Mouse (Mus musculus): Measurements from ENCODE around the gene Incenp.

Incenp gene

GRCm38 (mm10) chr19:9899072-9899779 lies at the start of gene Incenp:
Incenp (minus strand) TSS chr19:9899551.
- ChIA-PET CTCF (interaction anchor here in 1 of 4 experiments (0.8 to 2.5 kb wide), 4 partner anchors 12 to 323 kb away, joined by 3 to 7 read pairs (median 4); no protein-coding TSS in a partner anchor), POLR2A (interaction anchor here (0.6 to 16.4 kb wide), 41 partner anchors 10 to 1021 kb away, joined by 3 to 149 read pairs (median 4); partner anchors contain the start of genes 1810009A15Rik (in 1 of the 4), Fads1 (in 1 of the 4), Fth1 (in 1 of the 4) and Gm49416 (in 1 of the 4))

- ChIA-PET CTCF (no interaction called here), POLR2A (interaction anchor here in 2 of 4 experiments (1.1 to 1.3 kb wide), 2 partner anchors 35 kb away, joined by 3 to 4 read pairs; no protein-coding TSS in a partner anchor)
These were observed 47.6 kb upstream of the Incenp start for GRCm38 (mm10) chr19:9946986-9947385.

- ChIA-PET POLR2A (interaction anchor here in 3 of 4 experiments (0.5 to 1.6 kb wide), 6 partner anchors 8 to 1218 kb away, joined by 3 to 7 read pairs (median 4); no protein-coding TSS in a partner anchor), CTCF (interaction anchor here in 2 of 4 experiments (0.6 kb wide), 2 partner anchors 28 to 1250 kb away, joined by 3 read pairs; no protein-coding TSS in a partner anchor)
These were observed 46.6 kb upstream of the Incenp start for GRCm38 (mm10) chr19:9945800-9946564.

- CTCF ChIA-PET = interaction anchor here in 1 of 4 experiments (1.0 kb wide), 1 partner anchor 56 kb away, joined by 3 read pairs; no protein-coding TSS in a partner anchor
These were observed 43.5 kb upstream of the Incenp start for GRCm38 (mm10) chr19:9942539-9943533.

GRCm38 (mm10) chr19:9941809-9942208 lies 42.5 kb upstream of the Incenp start:
- ChIA-PET POLR2A (interaction anchor here in 2 of 4 experiments (0.6 to 5.0 kb wide), 3 partner anchors 14 to 41 kb away, joined by 3 to 48 read pairs (median 5); partner anchors contain the start of gene Fth1 (in 1 of the 2)), CTCF (interaction anchor here in 1 of 4 experiments (1.1 kb wide), 1 partner anchor 51 kb away, joined by 4 read pairs; no protein-coding TSS in a partner anchor)

More at GRCm38 (mm10) chr19:9942539-9943533, 43.5 kb upstream of the Incenp start:
- POLR2A ChIA-PET = interaction anchor here in 3 of 4 experiments (0.5 to 5.0 kb wide), 4 partner anchors 9 to 404 kb away, joined by 3 to 48 read pairs (median 3); partner anchors contain the start of gene Fth1 (in 1 of the 3)

- POLR2A ChIA-PET = interaction anchor here in 3 of 4 experiments (0.6 to 5.0 kb wide), 12 partner anchors 11 to 774 kb away, joined by 3 to 48 read pairs (median 4); partner anchors contain the start of genes Fads1 (in 1 of the 3) and Fth1 (in 1 of the 3)
- CTCF ChIA-PET = interaction anchor here in 1 of 4 experiments (1.1 kb wide), 1 partner anchor 52 kb away, joined by 4 read pairs; no protein-coding TSS in a partner anchor
These were observed 41.6 kb upstream of the Incenp start for GRCm38 (mm10) chr19:9940903-9941302.

GRCm38 (mm10) chr19:9939841-9940240 lies 40.5 kb upstream of the Incenp start:
- POLR2A ChIA-PET = interaction anchor here (0.6 to 5.0 kb wide), 18 partner anchors 11 to 721 kb away, joined by 3 to 48 read pairs (median 4); partner anchors contain the start of genes Fads1 (in 1 of the 4) and Fth1 (in 1 of the 4)
- CTCF ChIA-PET = interaction anchor here in 3 of 4 experiments (0.6 to 1.3 kb wide), 5 partner anchors 29 to 301 kb away, joined by 3 to 5 read pairs (median 4); no protein-coding TSS in a partner anchor

GRCm38 (mm10) chr19:9938824-9939303 lies 39.5 kb upstream of the Incenp start:
- POLR2A ChIA-PET = interaction anchor here (0.6 to 5.0 kb wide), 14 partner anchors 10 to 281 kb away, joined by 3 to 48 read pairs (median 4); partner anchors contain the start of gene Fth1 (in 1 of the 4)
- CTCF ChIA-PET = interaction anchor here in 1 of 4 experiments (1.1 to 1.3 kb wide), 3 partner anchors 51 to 54 kb away, joined by 3 to 6 read pairs (median 5); no protein-coding TSS in a partner anchor

- ChIA-PET POLR2A (interaction anchor here in 2 of 4 experiments (0.7 to 5.0 kb wide), 8 partner anchors 8 to 1054 kb away, joined by 3 to 48 read pairs (median 4); partner anchors contain the start of gene Fth1 (in 1 of the 2)), CTCF (interaction anchor here in 2 of 4 experiments (0.6 to 1.2 kb wide), 5 partner anchors 51 to 105 kb away, joined by 3 to 6 read pairs (median 3); no protein-coding TSS in a partner anchor)
These were observed 38.9 kb upstream of the Incenp start for GRCm38 (mm10) chr19:9938156-9938823.

GRCm38 (mm10) chr19:9937428-9937827 lies 38.1 kb upstream of the Incenp start:
- CTCF ChIA-PET = interaction anchor here in 1 of 4 experiments (1.2 to 1.3 kb wide), 2 partner anchors 54 to 56 kb away, joined by 3 to 6 read pairs; no protein-coding TSS in a partner anchor
- POLR2A ChIA-PET = interaction anchor here in 2 of 4 experiments (0.7 to 5.0 kb wide), 5 partner anchors 9 to 1053 kb away, joined by 3 to 48 read pairs (median 3); partner anchors contain the start of gene Fth1 (in 1 of the 2)

- ChIA-PET CTCF (interaction anchor here in 2 of 4 experiments (0.5 to 1.3 kb wide), 4 partner anchors 32 to 64 kb away, joined by 3 to 4 read pairs (median 3); no protein-coding TSS in a partner anchor), POLR2A (interaction anchor here in 3 of 4 experiments (0.7 to 2.3 kb wide), 5 partner anchors 15 to 50 kb away, joined by 3 to 6 read pairs (median 4); no protein-coding TSS in a partner anchor)
These were observed 37.2 kb upstream of the Incenp start for GRCm38 (mm10) chr19:9936579-9936978.

GRCm38 (mm10) chr19:9933908-9934307 lies 34.6 kb upstream of the Incenp start:
- ChIA-PET CTCF (interaction anchor here in 2 of 4 experiments (0.5 to 1.5 kb wide), 2 partner anchors 57 to 66 kb away, joined by 3 to 4 read pairs; no protein-coding TSS in a partner anchor), POLR2A (interaction anchor here in 3 of 4 experiments (0.5 to 1.8 kb wide), 4 partner anchors 18 to 480 kb away, joined by 3 to 5 read pairs (median 4); no protein-coding TSS in a partner anchor)

GRCm38 (mm10) chr19:9931167-9931607 lies 31.8 kb upstream of the Incenp start:
- ChIA-PET POLR2A (interaction anchor here in 2 of 4 experiments (0.6 to 1.5 kb wide), 3 partner anchors 8 to 52 kb away, joined by 3 to 6 read pairs (median 4); no protein-coding TSS in a partner anchor), CTCF (interaction anchor here in 3 of 4 experiments (0.5 to 1.1 kb wide), 4 partner anchors 27 to 956 kb away, joined by 3 to 6 read pairs (median 3); no protein-coding TSS in a partner anchor)

- CTCF ChIA-PET = interaction anchor here in 3 of 4 experiments (0.6 to 1.5 kb wide), 4 partner anchors 49 to 462 kb away, joined by 4 to 7 read pairs (median 4); no protein-coding TSS in a partner anchor
- POLR2A ChIA-PET = interaction anchor here (0.6 to 1.2 kb wide), 6 partner anchors 50 to 1057 kb away, joined by 3 to 4 read pairs (median 3); partner anchors contain the start of genes Asrgl1 (in 1 of the 4) and Ubxn1 (in 1 of the 4)
These were observed 28.7 kb upstream of the Incenp start for GRCm38 (mm10) chr19:9928089-9928488.

GRCm38 (mm10) chr19:9924769-9925272 lies 25.5 kb upstream of the Incenp start:
- ChIA-PET CTCF (interaction anchor here in 2 of 4 experiments (0.7 to 0.8 kb wide), 4 partner anchors 66 to 274 kb away, joined by 3 to 4 read pairs (median 3); no protein-coding TSS in a partner anchor), POLR2A (interaction anchor here in 2 of 4 experiments (0.7 to 1.0 kb wide), 4 partner anchors 16 to 93 kb away, joined by 3 to 5 read pairs (median 4); no protein-coding TSS in a partner anchor)
